Mouse (Mus musculus): ENCODE data around the gene Gpr21. TPM values are rescaled to one million over a fixed set of nuclear protein-coding genes. Genes with fewer than 3 reads are reported as not detected.

Gene Gpr21
- polyA plus RNA-seq, 1 experiment from 2014 or later: 1.3 TPM

DNA sequence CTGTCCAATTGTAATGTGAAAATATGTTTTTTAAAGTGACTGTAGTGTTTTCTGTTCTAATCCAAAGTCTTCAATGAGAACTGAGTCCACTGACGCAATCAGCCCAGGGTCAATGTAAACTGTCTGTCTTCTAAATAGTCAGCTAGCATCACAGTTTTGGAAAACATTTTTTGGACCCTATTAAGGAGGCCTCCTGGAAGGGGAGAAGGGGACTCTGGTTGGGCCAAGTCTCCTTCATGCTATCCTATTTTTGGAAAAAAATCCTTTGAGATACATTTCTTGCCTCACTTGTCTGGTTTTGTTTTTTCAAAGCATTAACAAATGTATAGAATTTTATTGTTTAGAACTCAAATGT is 3.1 kb downstream of the Gpr21 start:
- DNase-seq (ENCODE audit: extremely low spot score, low spot score): no peak
- Histone ChIP-seq H3K27ac (no peak overlapping the region), H3K4me1 (peaks cover 16% of the 10 kb centered on the region), H3K9me3 (no peaks in the 10 kb centered on the region), H3K4me3 (no peak overlapping the region), H3K36me3 (replicated peaks) (peaks cover 18% of the 10 kb centered on the region), H3K27me3 (ENCODE audit: poor library complexity, severe bottlenecking) (no peaks in the 10 kb centered on the region)
- WGBS: 90% methylated on average over 1 of the region's 1 CpGs

GRCm38 (mm10) chr2:37527587-37527986 is 11.5 kb downstream of the Gpr21 start:
- Histone ChIP-seq H3K4me3 (no peak overlapping the region), H3K9me3 (no peaks in the 10 kb centered on the region), H3K27ac (no peak overlapping the region), H3K27me3 (ENCODE audit: poor library complexity, severe bottlenecking) (no peaks in the 10 kb centered on the region), H3K36me3 (replicated peaks) (no peaks in the 10 kb centered on the region), H3K4me1 (no peaks in the 10 kb centered on the region)
- no peak for DNase-seq (ENCODE audit: extremely low spot score, low spot score)

- no peak overlapping the region for H3K4me3 ChIP-seq
- H3K27me3 ChIP-seq (ENCODE audit: poor library complexity, severe bottlenecking): no peaks in the 10 kb centered on the region
- 95% methylated on average over 2 of the region's 2 CpGs for WGBS
- H3K27ac ChIP-seq: no peak overlapping the region
- H3K4me1 ChIP-seq: no peaks in the 10 kb centered on the region
- H3K9me3 ChIP-seq: no peaks in the 10 kb centered on the region
- DNase-seq (ENCODE audit: extremely low spot score, low spot score): no peak
- peaks cover 17% of the 10 kb centered on the region for H3K36me3 ChIP-seq (replicated peaks)
Measured at GRCm38 (mm10) chr2:37529397-37529796, 13.3 kb downstream of the Gpr21 start.

DNA sequence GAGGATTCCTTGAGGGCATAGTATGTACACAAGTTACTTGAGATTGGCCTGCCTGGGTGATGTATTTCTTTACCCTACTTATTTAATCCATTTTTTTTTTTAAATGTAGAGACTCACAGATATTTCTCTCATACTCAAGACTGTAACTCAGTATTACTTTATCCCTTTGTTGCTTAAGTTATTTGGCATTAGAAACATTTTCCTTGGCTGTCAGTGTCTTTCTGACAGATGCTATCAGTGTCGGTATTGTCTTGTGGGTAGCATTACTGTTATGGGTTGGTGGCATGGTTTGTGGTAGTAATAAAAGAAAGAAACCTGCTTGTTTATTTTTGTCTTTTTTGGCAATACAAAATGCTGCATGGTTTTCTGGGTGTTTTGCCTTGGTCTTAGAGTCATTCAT is 14.6 kb downstream of the Gpr21 start:
- no peak for DNase-seq (ENCODE audit: extremely low spot score, low spot score)
- 91% methylated on average over 1 of the region's 1 CpGs for WGBS
- no peaks in the 10 kb centered on the region for H3K27me3 ChIP-seq (ENCODE audit: poor library complexity, severe bottlenecking)
- no peaks in the 10 kb centered on the region for H3K9me3 ChIP-seq
- H3K36me3 ChIP-seq (replicated peaks): peaks cover 30% of the 10 kb centered on the region
- H3K27ac ChIP-seq: no peak overlapping the region
- no peaks in the 10 kb centered on the region for H3K4me1 ChIP-seq
- H3K4me3 ChIP-seq: no peak overlapping the region

DNA sequence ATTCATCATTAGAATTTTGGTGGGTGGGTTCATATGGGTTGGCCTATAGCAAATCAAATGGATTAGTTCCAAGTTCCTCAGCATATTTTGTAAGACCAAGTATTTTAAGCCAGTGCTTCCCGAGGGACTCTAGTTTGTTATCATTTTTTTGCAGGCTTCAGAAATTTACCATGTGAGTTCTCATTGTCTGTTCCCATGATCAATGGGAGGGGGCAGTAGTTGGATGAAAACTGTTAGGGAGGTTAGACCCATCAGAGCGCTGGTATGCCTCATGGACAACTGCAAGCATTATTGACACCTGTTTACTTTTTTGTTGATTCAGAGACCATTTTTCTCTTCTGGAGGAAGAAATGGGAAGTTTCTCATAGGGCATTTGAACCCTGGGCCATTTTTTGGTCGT is 15.5 kb downstream of the Gpr21 start:
- 85% methylated on average over 3 of the region's 3 CpGs for WGBS
- no peaks in the 10 kb centered on the region for H3K27me3 ChIP-seq (ENCODE audit: poor library complexity, severe bottlenecking)

GRCm38 (mm10) chr2:37549346-37550012 is 33.3 kb downstream of the Gpr21 start:
- no peaks in the 10 kb centered on the region for H3K4me1 ChIP-seq
- DNase-seq (ENCODE audit: extremely low spot score, low spot score): no peak
- peaks cover 95% of the 10 kb centered on the region for H3K36me3 ChIP-seq (replicated peaks)
- H3K4me3 ChIP-seq: no peak overlapping the region
- peaks cover 2% of the 10 kb centered on the region; the same call in 1 of the 2 replicates for H3K9me3 ChIP-seq
- H3K27me3 ChIP-seq (ENCODE audit: poor library complexity, severe bottlenecking): no peaks in the 10 kb centered on the region
- WGBS: 90% methylated on average over 1 of the region's 1 CpGs
- no peak overlapping the region for H3K27ac ChIP-seq

More for the DNA sequence above, 15.5 kb downstream of the Gpr21 start:
- DNase-seq (ENCODE audit: extremely low spot score, low spot score): no peak
- H3K9me3 ChIP-seq: no peaks in the 10 kb centered on the region
- peaks cover 34% of the 10 kb centered on the region for H3K36me3 ChIP-seq (replicated peaks)
- H3K4me3 ChIP-seq: no peak overlapping the region
- H3K27ac ChIP-seq: no peak overlapping the region
- no peaks in the 10 kb centered on the region for H3K4me1 ChIP-seq

- 85% methylated on average over 2 of the region's 2 CpGs for WGBS
- no peak for DNase-seq (ENCODE audit: extremely low spot score, low spot score)
- Histone ChIP-seq H3K36me3 (replicated peaks) (peaks cover 100% of the 10 kb centered on the region), H3K27ac (no peak overlapping the region), H3K27me3 (ENCODE audit: poor library complexity, severe bottlenecking) (no peaks in the 10 kb centered on the region), H3K4me1 (no peaks in the 10 kb centered on the region), H3K9me3 (peaks cover 4% of the 10 kb centered on the region; the same call in 1 of the 2 replicates), H3K4me3 (no peak overlapping the region)
Measured at GRCm38 (mm10) chr2:37556366-37556765, 40.2 kb downstream of the Gpr21 start.

- no peaks in the 10 kb centered on the region for H3K9me3 ChIP-seq
- no peaks in the 10 kb centered on the region for H3K4me1 ChIP-seq
- no peak overlapping the region for H3K4me3 ChIP-seq
- H3K36me3 ChIP-seq (replicated peaks): peaks cover 95% of the 10 kb centered on the region
- no peak overlapping the region for H3K27ac ChIP-seq
- no peaks in the 10 kb centered on the region for H3K27me3 ChIP-seq (ENCODE audit: poor library complexity, severe bottlenecking)
- DNase-seq (ENCODE audit: extremely low spot score, low spot score): no peak
- WGBS: 88% methylated on average over 2 of the region's 2 CpGs
Measured at GRCm38 (mm10) chr2:37565579-37565978, 49.4 kb downstream of the Gpr21 start.

- H3K4me3 ChIP-seq: no peak overlapping the region
- 81% methylated on average over 1 of the region's 1 CpGs for WGBS
- no peak overlapping the region for H3K27ac ChIP-seq
- no peak for DNase-seq (ENCODE audit: extremely low spot score, low spot score)
- no peaks in the 10 kb centered on the region for H3K9me3 ChIP-seq
- peaks cover 95% of the 10 kb centered on the region for H3K36me3 ChIP-seq (replicated peaks)
- no peaks in the 10 kb centered on the region for H3K27me3 ChIP-seq (ENCODE audit: poor library complexity, severe bottlenecking)
- no peaks in the 10 kb centered on the region for H3K4me1 ChIP-seq
Measured at GRCm38 (mm10) chr2:37566035-37566434, 49.9 kb downstream of the Gpr21 start.

DNA sequence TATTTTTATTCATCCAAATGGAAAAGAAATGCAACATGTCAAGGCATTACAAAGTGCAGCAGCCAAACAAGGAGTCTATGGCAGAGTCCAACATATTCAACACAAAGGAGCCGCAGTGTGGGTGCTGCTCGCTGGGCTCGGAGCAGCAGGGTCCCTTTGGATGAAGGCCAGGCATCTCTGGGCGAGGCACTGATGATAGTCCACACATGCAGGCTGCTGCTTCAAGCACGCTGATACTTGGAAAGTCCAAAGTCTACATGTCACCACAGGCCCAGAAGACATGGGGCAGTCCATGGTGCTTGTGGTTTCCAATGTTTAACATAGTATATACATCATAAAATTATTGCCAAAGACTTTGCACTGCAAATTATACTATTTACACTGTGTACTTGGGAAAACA is 53.8 kb downstream of the Gpr21 start:
- Histone ChIP-seq H3K4me1 (no peaks in the 10 kb centered on the region), H3K27me3 (ENCODE audit: poor library complexity, severe bottlenecking) (no peaks in the 10 kb centered on the region), H3K9me3 (no peaks in the 10 kb centered on the region), H3K27ac (no peak overlapping the region), H3K4me3 (no peak overlapping the region), H3K36me3 (replicated peaks) (peaks cover 73% of the 10 kb centered on the region)
- 95% methylated on average over 5 of the region's 5 CpGs for whole genome bisulfite sequencing
- no peak for DNase-seq (ENCODE audit: extremely low spot score, low spot score)

Other genes starting within 250 kb of the Gpr21 start
- gene Olfr368, start 189.8 kb upstream of the Gpr21 start, polyA plus RNA-seq (2016; fragmentation: Nextera tagmentation; extraction: Ambion mirVana): not detected in 2 replicates
- gene Pdcl, start 157.0 kb upstream of the Gpr21 start, polyA plus RNA-seq (2016; fragmentation: Nextera tagmentation; extraction: Ambion mirVana): 49.5 and 50.8 TPM in 2 replicates
- gene Rc3h2, start 93.4 kb upstream of the Gpr21 start, polyA plus RNA-seq (2016; fragmentation: Nextera tagmentation; extraction: Ambion mirVana): 17.9 and 20.5 TPM in 2 replicates
- gene Zbtb26, start 73.2 kb upstream of the Gpr21 start, polyA plus RNA-seq (2016; fragmentation: Nextera tagmentation; extraction: Ambion mirVana): 9.8 and 11.0 TPM in 2 replicates
- 6.0 and 6.7 TPM in 2 replicates for gene Zbtb6, start 73.2 kb upstream of the Gpr21 start, polyA plus RNA-seq (2016; fragmentation: Nextera tagmentation; extraction: Ambion mirVana)
- 41.1 and 42.1 TPM in 2 replicates for gene Rabgap1, start 73.1 kb upstream of the Gpr21 start, polyA plus RNA-seq (2016; fragmentation: Nextera tagmentation; extraction: Ambion mirVana)
- gene Strbp, start 187.5 kb downstream of the Gpr21 start, polyA plus RNA-seq (2016; fragmentation: Nextera tagmentation; extraction: Ambion mirVana): 65.7 and 68.8 TPM in 2 replicates